Mouse (Mus musculus): Measurements from ENCODE around the gene Nim1k. TPM values are rescaled to one million over a fixed set of nuclear protein-coding genes. Genes with fewer than 3 reads are reported as not detected.

The Nim1k gene
- total and polyA plus RNA-seq, 2 experiments from 2014 or later: 7.4 to 10.3 TPM

- Histone ChIP-seq H3K4me2 (ENCODE audit: low read depth, low read length) (no peak overlapping the region), H3K27me3 (ENCODE audit: insufficient read depth, low read length) (no peaks in the 10 kb centered on the region), H3K36me3 (ENCODE audit: insufficient read depth, low read length) (no peaks in the 10 kb centered on the region), H3K4me1 (ENCODE audit: insufficient read depth, low read length) (no peaks in the 10 kb centered on the region), H3K4me3 (ENCODE audit: low read length) (no peak overlapping the region), H3K9me3 (ENCODE audit: low read length) (no peaks in the 10 kb centered on the region), H3K27ac (no peak overlapping the region), H3K9ac (replicated peaks; ENCODE audit: low read length) (no peak overlapping the region)
- WGBS: 25% methylated on average over 6 of the region's 6 CpGs
- DNase-seq (ENCODE audit: low spot score): peak; percentile 28
- no peak for TF ChIP-seq CTCF (IDR thresholded peaks at IDR 0.05; ENCODE audit: low read depth)
- ATAC-seq: 0 out of 2 replicates have a peak, but pooled peaks have one; percentile 21
These were observed 24.2 kb downstream of the Nim1k start for GRCm38 (mm10) chr13:119731448-119731847.

GRCm38 (mm10) chr13:119729406-119729805, 26.3 kb downstream of the Nim1k start:
- Histone ChIP-seq H3K36me3 (ENCODE audit: insufficient read depth, low read length) (no peaks in the 10 kb centered on the region), H3K9me3 (ENCODE audit: low read length) (no peaks in the 10 kb centered on the region), H3K4me1 (ENCODE audit: insufficient read depth, low read length) (no peaks in the 10 kb centered on the region), H3K9ac (replicated peaks; ENCODE audit: low read length) (no peak overlapping the region), H3K4me3 (ENCODE audit: low read length) (no peak overlapping the region), H3K4me2 (ENCODE audit: low read depth, low read length) (no peak overlapping the region), H3K27me3 (ENCODE audit: insufficient read depth, low read length) (no peaks in the 10 kb centered on the region), H3K27ac (no peak overlapping the region)
- TF ChIP-seq CTCF (IDR thresholded peaks at IDR 0.05; ENCODE audit: low read depth): no peak
- WGBS: 93% methylated on average over 7 of the region's 7 CpGs
- no peak for ATAC-seq
- no peak for DNase-seq (ENCODE audit: low spot score)

GRCm38 (mm10) chr13:119727608-119728387, 27.9 kb downstream of the Nim1k start:
- ATAC-seq: peak; percentile 51
- no peaks in the 10 kb centered on the region for H3K4me1 ChIP-seq (ENCODE audit: insufficient read depth, low read length)
- H3K4me3 ChIP-seq (ENCODE audit: low read length): no peak overlapping the region
- H3K27ac ChIP-seq: no peak overlapping the region
- H3K9ac ChIP-seq (replicated peaks; ENCODE audit: low read length): no peak overlapping the region
- H3K36me3 ChIP-seq (ENCODE audit: insufficient read depth, low read length): no peaks in the 10 kb centered on the region
- H3K27me3 ChIP-seq (ENCODE audit: insufficient read depth, low read length): no peaks in the 10 kb centered on the region
- H3K4me2 ChIP-seq (ENCODE audit: low read depth, low read length): no peak overlapping the region
- TF ChIP-seq CTCF (IDR thresholded peaks at IDR 0.05; ENCODE audit: low read depth): no peak
- DNase-seq (ENCODE audit: low spot score): peak; percentile 22
- no peaks in the 10 kb centered on the region for H3K9me3 ChIP-seq (ENCODE audit: low read length)
- 54% methylated on average over 26 of the region's 26 CpGs for WGBS

GRCm38 (mm10) chr13:119724541-119724940, 31.1 kb downstream of the Nim1k start:
- Histone ChIP-seq H3K27ac (no peak overlapping the region), H3K4me2 (ENCODE audit: low read depth, low read length) (no peak overlapping the region), H3K27me3 (ENCODE audit: insufficient read depth, low read length) (no peaks in the 10 kb centered on the region), H3K9me3 (ENCODE audit: low read length) (no peaks in the 10 kb centered on the region), H3K36me3 (ENCODE audit: insufficient read depth, low read length) (no peaks in the 10 kb centered on the region), H3K9ac (replicated peaks; ENCODE audit: low read length) (no peak overlapping the region), H3K4me1 (ENCODE audit: insufficient read depth, low read length) (no peaks in the 10 kb centered on the region), H3K4me3 (ENCODE audit: low read length) (no peak overlapping the region)
- no peak for ATAC-seq
- peak; percentile 32; the same call in 1 of the 2 replicates for TF ChIP-seq CTCF (IDR thresholded peaks at IDR 0.05; ENCODE audit: low read depth)
- DNase-seq (ENCODE audit: low spot score): peak; percentile 15
- 87% methylated on average over 7 of the region's 7 CpGs for WGBS

GRCm38 (mm10) chr13:119723368-119723767, 32.3 kb downstream of the Nim1k start:
- WGBS: 85% methylated on average over 5 of the region's 5 CpGs
- TF ChIP-seq CTCF (IDR thresholded peaks at IDR 0.05; ENCODE audit: low read depth): no peak
- Histone ChIP-seq H3K27me3 (ENCODE audit: insufficient read depth, low read length) (no peaks in the 10 kb centered on the region), H3K27ac (no peak overlapping the region), H3K4me3 (ENCODE audit: low read length) (no peak overlapping the region), H3K9ac (replicated peaks; ENCODE audit: low read length) (no peak overlapping the region), H3K9me3 (ENCODE audit: low read length) (no peaks in the 10 kb centered on the region), H3K36me3 (ENCODE audit: insufficient read depth, low read length) (no peaks in the 10 kb centered on the region), H3K4me2 (ENCODE audit: low read depth, low read length) (no peak overlapping the region), H3K4me1 (ENCODE audit: insufficient read depth, low read length) (no peaks in the 10 kb centered on the region)
- DNase-seq (ENCODE audit: low spot score) (no peak), ATAC-seq (no peak)

GRCm38 (mm10) chr13:119722447-119722846, 33.2 kb downstream of the Nim1k start:
- H3K27ac ChIP-seq: no peak overlapping the region
- H3K4me1 ChIP-seq (ENCODE audit: insufficient read depth, low read length): no peaks in the 10 kb centered on the region
- H3K4me3 ChIP-seq (ENCODE audit: low read length): no peak overlapping the region
- no peak for TF ChIP-seq CTCF (IDR thresholded peaks at IDR 0.05; ENCODE audit: low read depth)
- H3K9ac ChIP-seq (replicated peaks; ENCODE audit: low read length): no peak overlapping the region
- no peak for DNase-seq (ENCODE audit: low spot score)
- 86% methylated on average over 3 of the region's 3 CpGs for WGBS
- H3K36me3 ChIP-seq (ENCODE audit: insufficient read depth, low read length): no peaks in the 10 kb centered on the region
- ATAC-seq: no peak
- H3K27me3 ChIP-seq (ENCODE audit: insufficient read depth, low read length): no peaks in the 10 kb centered on the region
- no peaks in the 10 kb centered on the region for H3K9me3 ChIP-seq (ENCODE audit: low read length)
- H3K4me2 ChIP-seq (ENCODE audit: low read depth, low read length): no peak overlapping the region

- no peak overlapping the region for H3K4me2 ChIP-seq (ENCODE audit: low read depth, low read length)
- H3K27me3 ChIP-seq (ENCODE audit: insufficient read depth, low read length): no peaks in the 10 kb centered on the region
- no peak overlapping the region for H3K9ac ChIP-seq (replicated peaks; ENCODE audit: low read length)
- H3K36me3 ChIP-seq (ENCODE audit: insufficient read depth, low read length): peaks cover 8% of the 10 kb centered on the region; the same call in 1 of the 2 replicates
- no peaks in the 10 kb centered on the region for H3K9me3 ChIP-seq (ENCODE audit: low read length)
- WGBS: 84% methylated on average over 2 of the region's 2 CpGs
- no peaks in the 10 kb centered on the region for H3K4me1 ChIP-seq (ENCODE audit: insufficient read depth, low read length)
- H3K4me3 ChIP-seq (ENCODE audit: low read length): no peak overlapping the region
- no peak overlapping the region for H3K27ac ChIP-seq
- DNase-seq (ENCODE audit: low spot score): no peak
- TF ChIP-seq CTCF (IDR thresholded peaks at IDR 0.05; ENCODE audit: low read depth): no peak
- no peak for ATAC-seq
These were observed 39.6 kb downstream of the Nim1k start for GRCm38 (mm10) chr13:119716105-119716504.
